Mouse (Mus musculus) naive thymus-derived CD4-positive, alpha-beta T cell, adult 2 months (primary cell): ENCODE measurements around the gene Copg2.
"Not testable (repeated sequence)": the region's sequence is repeated elsewhere in the genome, so short reads cannot be mapped to it uniquely, and the experiment has no call there.

ENCODE experiments used
- DNase-seq: peaks from one replicate; pipeline ENCODE4 v3.0.0-alpha.2; 2011; ENCODE audit warnings: low read depth

The Copg2 gene

GRCm38 (mm10) chr6:30813626-30814025, 83.0 kb downstream of the Copg2 start:
- no peak for DNase-seq

DNA sequence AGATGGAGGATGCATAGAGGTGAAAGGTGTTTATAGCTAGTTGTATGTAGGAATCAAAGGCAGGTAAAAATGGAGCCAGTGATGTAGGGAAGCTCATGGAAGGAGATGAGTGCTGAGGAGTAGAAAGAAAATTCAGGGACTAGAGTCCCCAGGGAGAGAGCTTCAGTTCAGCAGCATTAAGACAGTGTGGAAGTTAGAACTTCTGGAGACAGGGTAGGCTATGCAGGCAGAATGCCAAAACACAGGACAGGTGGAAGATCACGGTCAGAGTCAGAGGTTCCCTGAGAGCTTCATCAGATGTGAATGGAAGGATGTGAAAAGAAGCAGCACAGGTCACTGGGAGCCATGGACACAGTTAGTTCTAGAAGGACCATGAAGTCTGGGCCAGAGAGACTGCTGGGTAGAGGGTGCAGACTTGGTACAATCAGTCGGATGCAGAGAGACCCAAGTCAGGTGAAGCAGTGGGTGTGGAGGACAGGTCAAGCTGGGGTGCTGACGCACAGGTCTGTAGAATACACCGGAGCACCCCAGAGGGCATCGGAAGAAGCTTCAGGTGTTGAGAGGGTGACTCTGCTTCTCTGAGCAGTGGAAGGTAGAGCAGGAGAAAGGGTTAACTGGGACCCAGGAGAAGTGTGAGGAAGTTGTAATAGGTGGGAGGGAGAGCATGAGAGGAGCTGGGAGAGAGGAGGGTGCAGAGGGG, 91.4 kb downstream of the Copg2 start:
- DNase-seq = peak; percentile 5

GRCm38 (mm10) chr6:30804389-30805052, 92.1 kb downstream of the Copg2 start:
- DNase-seq = peak; percentile 50

GRCm38 (mm10) chr6:30802915-30803314, 93.7 kb downstream of the Copg2 start:
- DNase-seq = not testable (repeated sequence)

DNA sequence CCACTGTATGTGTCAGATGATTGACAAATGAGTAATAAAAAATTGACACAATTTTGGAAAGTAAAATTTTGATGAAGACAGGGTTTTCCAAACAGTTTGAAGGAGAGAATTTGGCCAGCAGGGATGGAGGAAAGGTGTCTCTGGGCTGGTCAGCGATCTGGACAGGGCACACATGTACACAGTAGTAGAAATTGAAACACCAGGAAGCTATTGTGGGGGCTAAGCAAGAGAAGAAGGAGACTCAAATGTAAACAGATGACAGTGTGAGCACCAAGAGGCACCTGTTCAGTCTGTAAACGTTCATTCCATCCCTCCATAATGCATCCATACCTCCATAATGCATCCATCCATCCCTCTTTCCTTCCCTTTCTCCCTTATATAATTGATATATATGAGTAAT, 145.4 kb downstream of the Copg2 start:
- no peak for DNase-seq

DNA sequence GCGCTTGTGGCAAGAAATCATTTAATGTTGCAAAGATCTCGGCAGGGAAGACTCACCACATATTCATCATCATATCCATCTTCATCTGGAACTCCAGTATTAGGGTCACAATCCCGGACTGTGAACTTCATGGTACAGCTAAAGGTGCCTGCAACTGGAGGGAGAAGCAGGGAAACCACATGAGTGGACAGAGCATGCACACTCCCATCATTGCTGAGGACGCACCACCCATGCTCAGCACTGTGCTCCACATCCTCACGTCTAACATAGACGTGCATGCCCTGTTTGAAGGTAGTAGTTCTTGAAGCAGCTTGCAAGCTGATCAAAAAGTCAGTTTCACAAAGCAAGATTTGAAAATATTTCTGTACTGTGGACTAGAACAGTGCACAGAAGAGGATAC, 146.1 kb downstream of the Copg2 start:
- no peak for DNase-seq

GRCm38 (mm10) chr6:30749892-30750291, 146.7 kb downstream of the Copg2 start:
- DNase-seq = no peak

DNA sequence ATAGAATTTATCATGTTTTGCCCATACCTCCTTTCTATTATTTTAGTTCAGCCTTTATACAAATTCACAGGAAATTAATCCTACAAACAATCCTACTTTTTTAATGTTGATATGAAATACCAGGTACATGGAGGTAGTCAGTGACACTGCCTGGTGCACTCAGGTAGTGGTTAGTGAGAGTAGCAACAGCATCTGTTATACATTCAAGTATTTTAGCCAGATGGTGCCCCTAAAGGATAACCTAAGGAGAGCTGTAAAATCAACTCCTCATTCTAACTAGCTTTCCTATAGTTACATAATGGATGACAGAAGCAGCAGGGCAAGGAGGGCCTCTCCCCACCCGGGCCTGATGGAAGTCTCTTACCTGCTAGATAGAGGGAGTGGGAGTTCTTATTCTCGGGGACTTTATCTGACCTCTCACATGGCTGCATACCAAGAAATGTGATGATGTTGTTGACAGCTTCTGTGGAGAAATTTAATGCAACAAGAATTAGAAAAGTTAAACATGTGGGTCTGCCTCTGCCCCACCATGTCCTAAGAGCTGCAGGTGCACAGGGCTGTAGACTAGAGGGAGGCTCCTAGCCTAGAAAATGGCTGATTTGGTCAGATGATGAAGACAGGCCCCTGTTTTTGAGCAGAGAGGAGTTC, 147.4 kb downstream of the Copg2 start:
- no peak for DNase-seq

DNA sequence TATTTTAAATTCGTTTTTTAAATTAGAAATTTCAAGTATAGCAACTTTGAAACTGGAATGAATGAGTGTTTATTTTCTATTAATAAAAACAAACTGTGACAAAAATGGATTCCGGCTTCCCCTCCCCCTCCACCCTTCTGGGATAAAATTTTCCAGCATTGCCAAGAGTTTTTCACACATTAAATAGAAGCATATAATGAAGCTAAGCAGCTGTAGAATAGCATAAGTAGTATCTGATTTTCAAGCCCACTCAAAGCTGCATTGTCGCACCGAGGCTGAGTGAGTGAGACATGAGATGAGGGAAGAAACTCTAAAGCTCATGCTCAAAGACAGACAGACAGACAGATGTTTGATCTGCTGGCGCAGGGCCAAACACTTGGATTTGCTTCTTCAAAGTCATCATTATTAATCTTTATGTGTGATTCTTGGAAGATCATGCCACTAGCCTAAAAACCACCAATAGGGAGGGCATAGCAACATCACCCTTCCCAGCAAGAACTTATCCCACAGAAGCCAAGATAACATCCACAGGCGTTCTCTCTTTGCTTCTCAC, 148.2 kb downstream of the Copg2 start:
- no peak for DNase-seq

DNA sequence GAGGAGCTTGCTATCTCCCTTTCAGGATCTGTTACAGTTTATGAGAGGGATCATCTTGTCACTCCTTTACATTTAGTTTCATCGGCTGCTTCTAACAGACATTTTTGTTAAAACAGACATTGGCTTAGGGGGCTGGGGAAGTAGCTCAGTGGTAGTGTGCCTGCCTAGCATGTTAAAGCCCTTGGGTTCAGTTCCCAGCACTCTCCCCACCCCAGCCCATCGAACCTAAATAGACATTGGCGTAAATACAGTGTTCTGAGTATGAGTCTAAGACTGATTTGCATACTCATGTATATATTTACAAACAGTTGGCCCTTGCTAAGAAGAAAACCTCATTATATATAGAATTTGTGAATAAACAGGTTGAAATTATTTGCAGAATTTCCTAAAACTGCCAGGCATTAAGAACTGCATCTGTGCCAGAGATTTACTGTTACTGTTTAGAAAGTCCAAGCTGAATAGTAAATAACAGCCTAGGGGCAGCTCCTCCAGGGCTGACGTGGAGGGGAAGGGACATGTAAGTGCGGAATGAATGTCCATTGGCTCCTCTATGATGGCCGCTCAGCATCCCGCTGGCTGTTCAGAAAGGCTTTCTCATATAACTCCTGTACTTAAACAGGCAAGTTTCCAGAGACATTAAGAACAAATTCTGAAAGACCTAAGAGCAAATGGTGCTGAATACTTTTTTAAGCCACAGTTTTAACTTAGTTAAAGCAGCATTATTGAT, 148.8 kb downstream of the Copg2 start:
- DNase-seq = no peak

DNA sequence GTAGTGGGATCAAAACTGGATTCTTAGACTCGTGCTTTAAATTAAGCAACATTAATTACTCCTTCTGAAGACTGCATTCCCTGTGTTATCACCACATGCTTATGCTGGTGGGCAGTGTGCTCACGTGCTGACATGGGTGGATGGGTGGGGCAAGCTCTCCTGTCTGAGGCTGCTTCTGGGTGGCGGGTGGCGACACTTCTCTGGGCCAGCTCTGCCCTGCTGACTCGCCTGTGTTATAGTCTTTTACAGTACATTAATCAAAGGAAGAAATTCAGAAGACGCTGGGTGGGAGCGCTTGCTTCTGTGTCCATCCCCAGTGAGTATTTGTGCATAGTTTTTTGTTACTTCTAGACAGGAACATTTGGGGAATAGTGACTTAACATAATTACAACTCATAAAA, 151.0 kb downstream of the Copg2 start:
- no peak for DNase-seq

GRCm38 (mm10) chr6:30744846-30745245, 151.7 kb downstream of the Copg2 start:
- DNase-seq = no peak

- DNase-seq = peak; percentile 40
These were observed 157.3 kb downstream of the Copg2 start for GRCm38 (mm10) chr6:30739177-30739747.

GRCm38 (mm10) chr6:30738464-30739006, 158.1 kb downstream of the Copg2 start:
- DNase-seq = peak; percentile 24

DNA sequence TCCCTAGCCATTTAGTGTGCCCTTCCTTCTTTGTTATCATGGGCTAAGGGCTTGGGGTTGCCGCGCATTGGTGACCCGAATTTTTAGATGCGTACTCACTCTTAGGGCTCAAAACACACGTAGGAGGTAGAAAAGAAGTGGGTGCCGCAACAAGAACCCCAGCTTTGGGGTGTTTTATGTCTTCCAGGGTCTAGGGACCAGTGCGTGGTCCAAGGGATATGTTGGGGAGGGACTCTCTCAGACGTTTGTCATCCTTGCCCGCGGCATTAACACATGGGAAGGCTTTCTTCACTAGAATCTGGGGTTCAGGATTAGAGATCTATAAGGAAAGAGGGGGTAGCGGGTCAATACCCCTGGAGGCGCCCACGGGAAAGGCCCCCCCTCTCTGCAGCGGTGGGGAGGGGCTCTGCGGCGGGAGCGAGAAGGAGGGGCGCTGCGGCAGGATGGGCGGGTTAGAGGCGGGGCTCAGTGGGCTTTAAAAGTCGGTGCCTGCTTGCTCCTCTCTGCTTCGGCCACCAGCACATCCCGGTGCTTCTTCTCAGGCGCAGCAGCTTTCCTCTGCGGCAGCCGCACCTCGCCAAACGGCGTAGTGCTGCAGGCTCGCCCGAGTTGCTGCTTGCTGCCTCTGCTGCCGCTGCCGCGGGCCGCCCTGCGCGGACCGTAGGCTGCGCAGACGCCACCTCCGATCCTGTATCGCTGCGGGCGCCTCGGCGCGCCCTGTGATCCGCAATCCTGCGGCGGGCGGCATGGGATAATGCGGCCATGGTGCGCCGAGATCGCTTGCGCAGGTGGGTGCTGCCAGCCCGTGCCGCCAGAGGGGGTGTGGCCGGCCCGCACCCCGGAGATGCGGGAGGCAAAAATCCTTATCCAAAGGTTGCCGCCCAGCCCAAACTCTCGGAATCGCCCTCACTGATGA, 158.8 kb downstream of the Copg2 start:
- peak; percentile 39 for DNase-seq

- peak; percentile 23 for DNase-seq
These were observed 159.6 kb downstream of the Copg2 start for GRCm38 (mm10) chr6:30736864-30737547.

DNA sequence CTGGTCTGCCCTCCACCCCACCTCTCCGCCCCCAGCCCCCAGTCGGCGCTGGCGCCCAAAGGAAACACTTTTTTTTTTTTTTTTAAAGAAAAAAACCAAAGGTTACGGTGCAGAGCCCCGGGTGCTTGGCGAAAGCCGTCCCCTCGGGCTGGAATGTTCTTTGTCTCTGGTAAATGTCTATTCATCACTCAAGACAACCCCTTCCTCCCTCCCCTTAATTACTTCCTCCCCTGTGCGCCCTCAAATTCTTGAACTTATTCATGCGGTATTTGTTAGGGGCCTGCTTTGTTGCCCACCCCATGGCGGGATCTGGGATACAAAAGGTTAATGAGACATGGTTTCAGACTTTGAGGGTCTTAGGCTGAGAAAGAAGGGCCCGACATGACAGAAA, 160.2 kb downstream of the Copg2 start:
- no peak for DNase-seq

DNA sequence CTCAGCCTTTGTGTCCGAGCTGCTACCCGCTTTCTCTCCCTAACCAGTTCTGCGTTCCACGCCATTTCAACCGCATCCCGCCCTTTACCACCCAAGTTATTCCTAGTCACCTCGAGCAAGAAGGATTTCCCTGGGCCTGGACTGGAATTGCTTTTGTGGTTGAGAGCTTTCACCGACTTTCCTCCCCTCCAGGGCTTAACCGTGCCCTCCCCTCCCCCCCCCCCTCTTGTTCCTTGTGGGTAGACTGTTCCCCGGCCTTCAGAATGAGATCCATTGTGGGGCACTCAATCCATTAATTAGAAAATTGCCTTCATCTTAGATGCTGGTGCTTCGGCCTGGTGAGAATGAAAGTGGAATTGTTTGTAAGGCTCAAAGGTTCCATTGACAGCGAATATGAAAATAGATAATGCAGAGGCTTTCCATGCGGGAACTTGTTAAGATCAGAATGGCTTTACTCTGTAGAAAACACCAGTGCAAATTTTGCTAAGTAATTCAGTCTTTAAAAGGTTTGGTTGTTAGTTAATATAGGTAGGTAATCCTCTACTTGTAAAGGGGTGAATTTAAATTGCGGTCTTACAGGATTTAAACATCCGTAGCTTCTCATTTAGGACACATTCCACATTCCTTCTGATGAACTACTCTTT, 160.7 kb downstream of the Copg2 start:
- peak; percentile 16 for DNase-seq

GRCm38 (mm10) chr6:30734988-30735727, 161.4 kb downstream of the Copg2 start:
- peak; percentile 43 for DNase-seq
